Mouse (Mus musculus) neural tube, embryonic 12.5 days (tissue): ENCODE measurements around the gene Lbh. TPM values are rescaled to one million over a fixed set of nuclear protein-coding genes. Genes with fewer than 3 reads are reported as not detected.

Experiments used
- polyA plus RNA-seq: library from polyadenylated mRNA; unstranded; fragments of >200 nt; fragmentation: Nextera tagmentation; extraction: Ambion mirVana; gene quantifications from 2 replicates; pipeline ENCODE4 v1.2.1, GENCODE M21; 2016

The Lbh gene
- polyA plus RNA-seq, 1 experiment from 2014 or later = 4.7 TPM

Other genes starting within 250 kb of the Lbh start
- gene Ypel5, start 81.9 kb upstream of the Lbh start, polyA plus RNA-seq = 82.7 and 87.7 TPM in 2 replicates
- gene Lclat1, start 189.7 kb downstream of the Lbh start, polyA plus RNA-seq = 8.7 and 11.9 TPM in 2 replicates